Mouse (Mus musculus) midbrain, embryonic 14.5 days (tissue): Measurements from ENCODE around the gene Zfand2a. TPM values are rescaled to one million over a fixed set of nuclear protein-coding genes. Genes with fewer than 3 reads are reported as not detected.
A peak's percentile ranks its signal among the peaks of the same experiment; 100 is the strongest.

Experiments used
- ATAC-seq: fragments of 200-750 bp; cut with Nextera tagmentation; 2 replicates; pipeline ENCODE4 v1.8.0; 2017; ENCODE audit warnings: moderate number of reproducible peaks, moderate library complexity; ENCODE audit not compliant: low FRiP score, low TSS enrichment
- DNase-seq: peaks from one replicate; pipeline ENCODE4 v3.0.0-alpha.2; 2015
- H3K27ac ChIP-seq: fragments of 300-500 bp; sonication (generic); replicated peaks from 2 replicates; pipeline ENCODE4 v1.5.1; 2014; ENCODE audit warnings: mild to moderate bottlenecking, low read depth, low read length, moderate library complexity
- H3K27me3 ChIP-seq: fragments of 300-500 bp; sonication (generic); 2 replicates; pipeline ENCODE4 v1.6.1; 2014; ENCODE audit warnings: low read length, control low read depth, mixed read lengths; ENCODE audit not compliant: control insufficient read depth, insufficient read depth
- H3K36me3 ChIP-seq: fragments of 300-500 bp; sonication (generic); 2 replicates; pipeline ENCODE4 v1.6.1; 2014; ENCODE audit warnings: low read length, control low read depth; ENCODE audit not compliant: control insufficient read depth, insufficient read depth
- H3K4me1 ChIP-seq: fragments of 300-500 bp; sonication (generic); 2 replicates; pipeline ENCODE4 v1.6.1; 2014; ENCODE audit warnings: mild to moderate bottlenecking, antibody characterized with exemption, low read length, control low read depth; ENCODE audit not compliant: control insufficient read depth, insufficient read depth
- H3K4me2 ChIP-seq: fragments of 300-500 bp; sonication (generic); 2 replicates; pipeline ENCODE4 v1.6.1; 2014; ENCODE audit warnings: mild to moderate bottlenecking, low read length, moderate library complexity
- H3K4me3 ChIP-seq: fragments of 300-500 bp; sonication (generic); replicated peaks from 2 replicates; pipeline ENCODE4 v1.5.1; 2014; ENCODE audit warnings: low read depth, low read length
- H3K9ac ChIP-seq: fragments of 300-500 bp; sonication (generic); replicated peaks from 2 replicates; pipeline ENCODE4 v1.6.1; 2014; ENCODE audit warnings: mild to moderate bottlenecking, low read length, moderate library complexity
- H3K9me3 ChIP-seq: fragments of 300-500 bp; sonication (generic); 2 replicates; pipeline ENCODE4 v1.6.1; 2016; ENCODE audit warnings: low read length, control low read depth, mixed read lengths; ENCODE audit not compliant: control insufficient read depth
- WGBS: fragments of 180-500 bp; shearing (Covaris S2); extraction: QIAGEN DNeasy Blood & Tissue Kit; methylation state at CpG from one replicate; pipeline ENCODE4 v1.1.7; 2014; 5-methylcytosine and 5-hydroxymethylcytosine counted together
- polyA plus RNA-seq: library from polyadenylated mRNA; unstranded; fragments of >200 nt; fragmentation: Nextera tagmentation; extraction: Ambion mirVana; gene quantifications from 2 replicates; pipeline ENCODE4 v1.2.1, GENCODE M21; 2014

Zfand2a gene
- polyA plus RNA-seq, 1 experiment from 2014 or later = 14.1 TPM

DNA sequence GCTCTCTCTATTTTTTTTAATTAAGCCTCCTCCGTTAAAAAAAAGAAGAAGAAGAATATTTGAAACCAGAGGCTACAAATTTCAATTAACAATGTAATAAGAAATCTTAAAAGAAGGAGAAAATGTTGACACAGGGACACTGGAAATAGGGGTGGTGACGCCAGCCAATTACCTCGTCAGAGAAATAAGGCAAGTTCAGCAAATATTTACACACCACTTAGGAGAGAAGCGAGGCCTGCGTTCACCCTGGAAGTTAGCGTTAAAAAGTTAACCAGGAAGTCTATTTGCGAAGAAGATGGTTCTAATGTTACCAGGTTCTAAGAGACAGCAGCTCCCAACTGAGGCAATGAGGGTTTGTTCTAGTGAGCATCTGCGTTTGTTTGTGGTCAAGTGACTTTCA, 27.1 kb downstream of the Zfand2a start:
- no peak for ATAC-seq
- 90% methylated on average over 8 of the region's 8 CpGs for WGBS

DNA sequence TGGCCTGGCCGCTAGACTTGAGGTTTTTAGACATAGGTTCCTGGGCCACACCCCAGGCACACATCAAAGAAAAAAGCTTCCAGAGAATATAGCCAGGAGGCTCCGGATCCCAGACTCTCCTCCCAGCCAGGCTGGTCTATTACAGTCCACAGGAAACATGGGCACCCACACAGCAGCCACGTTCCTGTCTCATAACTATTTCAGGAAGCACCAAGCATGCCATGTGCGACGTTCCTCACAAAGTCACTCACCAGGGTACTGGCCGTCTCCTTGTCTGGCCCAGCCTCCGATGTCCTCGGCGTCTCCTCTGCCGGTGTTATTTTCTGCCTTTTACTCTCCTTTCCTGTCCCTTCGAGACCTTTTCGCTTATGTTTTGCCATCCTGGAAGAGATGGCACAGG, 29.2 kb downstream of the Zfand2a start:
- ATAC-seq = no peak
- Histone ChIP-seq H3K27me3 (no peaks in the 10 kb centered on the region), H3K36me3 (0 out of 2 replicates have a peak, but pooled peaks cover 4% of the 10 kb centered on the region), H3K9ac (no peak overlapping the region), H3K9me3 (no peaks in the 10 kb centered on the region), H3K27ac (no peak overlapping the region), H3K4me1 (peaks cover 6% of the 10 kb centered on the region; the same call in 1 of the 2 replicates), H3K4me2 (no peak overlapping the region), H3K4me3 (no peak overlapping the region)
- no peak for DNase-seq
- WGBS = 95% methylated on average over 12 of the region's 12 CpGs

More for the DNA sequence above, 27.1 kb downstream of the Zfand2a start:
- Histone ChIP-seq H3K36me3 (0 out of 2 replicates have a peak, but pooled peaks cover 4% of the 10 kb centered on the region), H3K4me1 (peaks cover 6% of the 10 kb centered on the region; the same call in 1 of the 2 replicates), H3K9ac (no peak overlapping the region), H3K4me2 (no peak overlapping the region), H3K27ac (no peak overlapping the region), H3K27me3 (no peaks in the 10 kb centered on the region), H3K9me3 (no peaks in the 10 kb centered on the region), H3K4me3 (no peak overlapping the region)
- no peak for DNase-seq

DNA sequence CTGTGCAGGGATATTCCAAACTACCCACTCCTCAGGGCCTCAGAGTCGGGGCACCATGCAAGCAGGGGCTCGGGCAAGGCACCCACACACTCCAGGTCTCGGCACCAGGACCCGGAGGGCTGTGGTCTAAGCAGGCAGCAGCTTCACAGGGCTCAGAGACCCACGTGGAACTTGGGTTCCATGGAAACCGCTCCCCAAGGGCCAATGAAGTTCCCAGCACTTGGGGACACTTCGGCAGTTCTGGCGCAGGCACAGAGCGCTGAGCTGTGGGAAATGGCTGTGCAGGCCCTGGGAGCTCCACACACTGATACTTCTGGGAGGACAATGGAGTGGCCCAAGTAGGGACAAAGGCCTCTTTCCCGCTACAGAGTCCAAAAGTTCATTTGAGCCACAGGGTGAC, 31.3 kb downstream of the Zfand2a start:
- H3K4me2 ChIP-seq = no peak overlapping the region
- DNase-seq = no peak
- no peak for ATAC-seq
- no peak overlapping the region for H3K4me3 ChIP-seq
- no peaks in the 10 kb centered on the region for H3K4me1 ChIP-seq
- no peaks in the 10 kb centered on the region for H3K9me3 ChIP-seq
- H3K36me3 ChIP-seq = 0 out of 2 replicates have a peak, but pooled peaks cover 4% of the 10 kb centered on the region
- no peak overlapping the region for H3K27ac ChIP-seq
- no peaks in the 10 kb centered on the region for H3K27me3 ChIP-seq
- no peak overlapping the region for H3K9ac ChIP-seq
- 85% methylated on average over 10 of the region's 10 CpGs for WGBS

DNA sequence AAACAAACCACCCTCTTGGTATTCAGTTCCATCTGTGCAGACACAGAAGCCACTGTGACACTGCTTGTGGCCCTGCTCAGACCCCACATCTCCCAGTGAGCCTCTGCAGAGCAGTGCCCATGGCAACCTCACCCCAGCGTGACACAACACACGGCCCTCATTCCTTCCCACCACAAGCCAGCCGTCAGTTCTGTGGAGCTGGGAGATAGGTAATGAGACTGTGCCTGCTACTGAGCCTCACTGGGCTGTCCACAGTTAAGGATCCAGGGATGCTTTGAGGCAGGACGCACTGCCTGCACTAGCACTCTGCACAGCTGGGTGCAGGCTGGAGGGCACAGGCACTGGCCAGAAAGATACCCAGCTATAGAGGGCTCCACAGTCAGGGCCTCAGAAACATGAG, 34.4 kb downstream of the Zfand2a start:
- H3K4me1 ChIP-seq = no peaks in the 10 kb centered on the region
- DNase-seq (no peak), ATAC-seq (no peak)
- no peaks in the 10 kb centered on the region for H3K27me3 ChIP-seq
- H3K4me2 ChIP-seq = no peak overlapping the region
- H3K36me3 ChIP-seq = no peaks in the 10 kb centered on the region
- H3K9ac ChIP-seq = no peak overlapping the region; the same call in 1 of the 2 replicates
- H3K27ac ChIP-seq = peak overlapping the region; percentile 49
- H3K9me3 ChIP-seq = no peaks in the 10 kb centered on the region
- H3K4me3 ChIP-seq = no peak overlapping the region
- WGBS = 22% methylated on average over 4 of the region's 4 CpGs

DNA sequence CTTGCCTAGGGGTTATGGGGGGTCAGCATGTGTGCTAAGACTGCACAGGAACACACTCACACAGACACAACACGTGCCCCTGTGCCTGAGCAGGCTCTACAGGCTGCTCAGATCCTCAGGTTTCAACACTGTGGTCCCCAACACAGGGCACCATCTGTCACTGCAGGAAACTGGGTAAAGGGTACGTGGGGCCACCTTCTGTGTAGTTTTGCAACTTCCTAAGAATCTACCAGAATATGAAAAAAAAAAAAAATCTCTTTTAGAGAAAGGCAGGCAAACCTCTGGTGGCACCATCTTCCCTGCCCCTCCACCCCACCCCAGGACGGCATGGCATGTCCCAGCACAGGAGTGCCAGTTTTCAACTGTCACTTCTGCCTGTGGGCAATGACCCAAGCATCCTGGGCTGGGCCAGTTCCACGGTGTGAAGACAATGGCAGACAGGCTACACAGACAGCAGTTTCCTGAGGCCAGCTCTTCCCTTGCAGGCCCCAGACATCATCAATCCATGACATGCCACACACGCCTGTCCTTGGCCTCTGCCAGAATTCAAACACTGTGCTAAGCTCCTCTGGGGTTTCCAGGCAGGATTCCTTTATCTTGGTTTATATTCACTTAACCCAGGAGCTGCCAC, 35.1 kb downstream of the Zfand2a start:
- no peaks in the 10 kb centered on the region for H3K4me1 ChIP-seq
- no peak overlapping the region for H3K4me3 ChIP-seq
- ATAC-seq (no peak), DNase-seq (no peak)
- no peak overlapping the region for H3K4me2 ChIP-seq
- no peak overlapping the region; the same call in 1 of the 2 replicates for H3K9ac ChIP-seq
- H3K27me3 ChIP-seq = no peaks in the 10 kb centered on the region
- 49% methylated on average over 5 of the region's 5 CpGs for WGBS
- peak overlapping the region; percentile 49; the same call in 1 of the 2 replicates for H3K27ac ChIP-seq
- no peaks in the 10 kb centered on the region for H3K36me3 ChIP-seq
- H3K9me3 ChIP-seq = no peaks in the 10 kb centered on the region

DNA sequence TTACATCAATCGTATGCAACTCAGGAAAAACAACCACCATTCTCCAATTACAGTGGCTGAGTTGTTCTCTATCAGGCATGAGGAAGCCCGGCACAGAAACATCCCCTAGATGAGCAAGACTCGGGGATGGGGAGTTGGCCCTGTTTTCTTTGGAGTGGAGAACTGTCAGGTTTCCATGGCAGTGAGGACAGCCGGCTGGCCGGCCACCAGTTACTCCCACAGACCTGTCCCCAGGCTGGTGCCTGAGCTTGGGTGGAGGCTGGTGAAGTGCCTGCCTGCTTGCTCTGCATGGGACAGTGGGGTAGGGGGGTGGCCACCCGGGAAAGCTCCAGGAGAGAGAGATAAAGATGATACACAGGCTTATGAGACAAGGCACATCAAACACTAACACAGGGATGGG, 36.3 kb downstream of the Zfand2a start:
- Histone ChIP-seq H3K27me3 (no peaks in the 10 kb centered on the region), H3K36me3 (no peaks in the 10 kb centered on the region), H3K4me2 (no peak overlapping the region), H3K4me1 (no peaks in the 10 kb centered on the region), H3K9me3 (no peaks in the 10 kb centered on the region), H3K27ac (no peak overlapping the region), H3K9ac (no peak overlapping the region), H3K4me3 (no peak overlapping the region)
- ATAC-seq = no peak
- 76% methylated on average over 6 of the region's 6 CpGs for WGBS
- DNase-seq = no peak

DNA sequence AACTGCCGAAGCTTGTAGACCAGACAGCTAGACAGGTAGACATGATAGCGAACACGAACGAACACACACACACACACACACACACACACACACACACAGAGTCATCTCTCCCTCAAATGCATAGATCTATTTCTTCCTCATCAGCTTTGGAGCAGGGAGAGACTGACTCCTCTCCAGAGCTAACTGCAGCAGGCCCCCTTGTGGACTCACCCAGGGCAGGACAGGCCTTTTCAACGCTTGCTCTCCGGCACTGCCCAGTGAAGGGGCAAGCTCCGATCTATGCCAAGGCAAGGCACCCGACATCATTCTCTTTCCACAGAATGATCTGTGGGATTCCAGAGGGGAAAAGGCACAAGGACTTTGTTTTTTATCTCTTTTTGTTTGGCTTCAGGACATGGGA, 39.1 kb downstream of the Zfand2a start:
- no peaks in the 10 kb centered on the region for H3K9me3 ChIP-seq
- ATAC-seq (no peak), DNase-seq (no peak)
- no peak overlapping the region for H3K4me2 ChIP-seq
- 90% methylated on average over 8 of the region's 8 CpGs for WGBS
- H3K4me1 ChIP-seq = peaks cover 3% of the 10 kb centered on the region; the same call in 1 of the 2 replicates
- H3K36me3 ChIP-seq = no peaks in the 10 kb centered on the region
- H3K9ac ChIP-seq = no peak overlapping the region
- no peak overlapping the region for H3K27ac ChIP-seq
- no peak overlapping the region for H3K4me3 ChIP-seq
- no peaks in the 10 kb centered on the region for H3K27me3 ChIP-seq

DNA sequence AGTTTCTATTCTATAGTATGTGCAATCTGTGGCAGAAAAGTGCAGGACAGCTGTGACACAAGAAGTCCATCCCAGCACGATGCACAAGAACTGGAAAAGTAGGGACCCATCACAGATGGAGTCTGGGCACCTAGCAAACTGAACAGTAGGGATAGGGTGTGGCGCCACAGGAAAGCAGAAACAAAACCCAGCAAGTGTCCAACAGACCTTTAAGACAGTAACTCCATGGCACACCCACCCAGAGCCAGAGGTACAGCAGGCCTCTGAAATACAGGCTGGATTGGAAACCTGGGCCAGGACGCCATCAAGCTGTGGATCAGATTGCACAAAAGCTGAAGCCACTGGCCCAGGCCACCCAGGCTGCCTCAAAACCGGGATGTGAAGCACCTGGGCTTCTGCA, 41.4 kb downstream of the Zfand2a start:
- no peaks in the 10 kb centered on the region for H3K27me3 ChIP-seq
- DNase-seq (no peak), ATAC-seq (no peak)
- 81% methylated on average over 4 of the region's 4 CpGs for WGBS
- H3K9me3 ChIP-seq = no peaks in the 10 kb centered on the region
- H3K4me2 ChIP-seq = no peak overlapping the region
- H3K4me3 ChIP-seq = no peak overlapping the region
- H3K4me1 ChIP-seq = peaks cover 3% of the 10 kb centered on the region; the same call in 1 of the 2 replicates
- H3K9ac ChIP-seq = 0 out of 2 replicates have a peak overlapping the region, but pooled peaks have one; percentile 12
- no peaks in the 10 kb centered on the region for H3K36me3 ChIP-seq
- 0 out of 2 replicates have a peak overlapping the region, but pooled peaks have one; percentile 13 for H3K27ac ChIP-seq

DNA sequence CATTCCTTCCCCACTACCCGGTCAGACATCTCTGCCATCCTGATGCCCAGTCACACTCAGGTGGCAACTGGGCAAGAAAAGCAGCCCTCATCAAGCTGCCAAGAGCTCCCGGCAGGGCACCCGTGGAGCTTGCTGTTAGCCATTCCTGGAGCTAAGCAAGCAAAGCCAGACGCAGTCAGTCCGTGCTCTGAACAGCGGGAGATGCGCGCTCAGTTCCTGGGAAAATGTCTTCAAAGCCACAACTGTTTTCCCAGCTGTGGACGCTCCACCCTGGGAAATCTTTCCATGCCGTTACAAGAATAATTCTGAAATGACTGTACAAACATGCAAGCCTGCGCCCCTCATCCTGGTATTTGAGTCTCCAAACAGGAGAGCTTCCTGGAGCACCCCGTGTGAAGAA, 41.9 kb downstream of the Zfand2a start:
- DNase-seq = no peak
- Histone ChIP-seq H3K4me3 (no peak overlapping the region), H3K36me3 (no peaks in the 10 kb centered on the region), H3K27me3 (no peaks in the 10 kb centered on the region), H3K27ac (no peak overlapping the region; the same call in 1 of the 2 replicates), H3K9me3 (no peaks in the 10 kb centered on the region), H3K4me2 (no peak overlapping the region), H3K4me1 (peaks cover 3% of the 10 kb centered on the region; the same call in 1 of the 2 replicates), H3K9ac (no peak overlapping the region)
- WGBS = 87% methylated on average over 12 of the region's 12 CpGs
- no peak for ATAC-seq
